ENCODE assay signal across 8 mouse cellular contexts in the genomic region with DNA sequence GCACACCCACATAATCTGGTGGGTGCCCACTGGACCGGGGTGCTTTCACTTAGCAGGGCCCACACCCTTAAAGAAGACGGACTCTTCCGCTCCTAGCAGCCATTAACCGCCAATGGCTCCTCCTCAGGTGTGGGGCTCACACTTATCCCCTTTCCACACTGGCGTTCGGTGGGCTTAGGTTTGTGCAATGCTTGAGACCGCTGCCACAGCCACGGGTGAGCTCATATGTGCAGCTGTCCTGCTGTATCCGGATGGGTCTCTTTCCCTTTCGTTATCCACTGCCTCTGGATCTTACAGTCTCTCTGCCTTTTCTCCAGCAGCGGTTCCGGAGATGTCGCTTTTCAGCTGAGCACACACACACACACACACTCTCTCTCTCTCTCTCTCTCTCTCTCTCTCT. TPM values are rescaled to one million over a fixed set of nuclear protein-coding genes. Genes with fewer than 3 reads are reported as not detected.
A peak's percentile ranks its signal among the peaks of the same experiment; 100 is the strongest.
DNase-seq lines count a peak whose midpoint lies in the region; ATAC-seq and TF ChIP-seq lines count a peak whose summit lies in the region.

No protein-coding gene starts in this region.

- DNase-seq in kidney, adult 2 months, result no peak
- DNase-seq in kidney, adult 9 months, result no peak
- peak; percentile 53 for DNase-seq in brain, adult 2 months (ENCODE audit: low read depth, low spot score)
- no peak for DNase-seq in urinary bladder, postnatal 25 days (ENCODE audit: low spot score)
- no peak for DNase-seq in cerebellum, postnatal 36 days
- no peak for DNase-seq in heart, postnatal 14 days

- 27% methylated on average over 13 of the region's 13 CpGs for WGBS in kidney, adult 2 months
- 43% methylated on average over 13 of the region's 13 CpGs for WGBS in hindbrain, embryonic 13.5 days
- WGBS in midbrain, embryonic 12.5 days, result 41% methylated on average over 12 of the region's 13 CpGs

- H3K4me1 ChIP-seq in kidney, adult 2 months (ENCODE audit: control insufficient read depth, insufficient read depth, low read length), result no peaks in the 10 kb centered on the region
- H3K4me1 ChIP-seq in hindbrain, embryonic 13.5 days (replicated peaks), result peaks cover 4% of the 10 kb centered on the region
- H3K4me1 ChIP-seq in midbrain, embryonic 12.5 days, result no peaks in the 10 kb centered on the region

- peak; percentile 80 for ATAC-seq in hindbrain, embryonic 13.5 days (ENCODE audit: low FRiP score)
- ATAC-seq in midbrain, embryonic 12.5 days (ENCODE audit: low FRiP score, low read depth), result peak; percentile 52

- TF ChIP-seq POLR2A in kidney, adult 2 months (IDR thresholded peaks at IDR 0.05; ENCODE audit: low read depth, low read length), result no peak

- TF ChIP-seq CTCF in kidney, adult 2 months (conservative IDR thresholded peaks at IDR 0.05; ENCODE audit: insufficient read depth, insufficient read length, low read depth, low read length), result no peak

- H3K36me3 ChIP-seq in kidney, adult 2 months (ENCODE audit: control insufficient read depth, insufficient read depth, low read length), result no peaks in the 10 kb centered on the region
- H3K36me3 ChIP-seq in hindbrain, embryonic 13.5 days, result no peaks in the 10 kb centered on the region
- no peaks in the 10 kb centered on the region for H3K36me3 ChIP-seq in midbrain, embryonic 12.5 days

- intact Hi-C loops in heart, postnatal 14 days (cut with DNase I), result loop anchor here (1.0 to 5.0 kb wide), 3 partner anchors 96 to 236 kb away; no protein-coding TSS in a partner anchor

- H3K9ac ChIP-seq in hindbrain, embryonic 13.5 days, result peak overlapping the region; percentile 70
- peak overlapping the region; percentile 50 for H3K9ac ChIP-seq in midbrain, embryonic 12.5 days (replicated peaks)

- peak overlapping the region; percentile 45 for H3K4me3 ChIP-seq in kidney, adult 2 months (ENCODE audit: insufficient read depth, low read depth, low read length)
- H3K4me3 ChIP-seq in hindbrain, embryonic 13.5 days, result peak overlapping the region; percentile 37
- peak overlapping the region; percentile 38 for H3K4me3 ChIP-seq in midbrain, embryonic 12.5 days

- H3K27me3 ChIP-seq in kidney, adult 2 months (replicated peaks; ENCODE audit: control insufficient read depth, insufficient read depth, low read length), result no peaks in the 10 kb centered on the region
- 0 out of 2 replicates have a peak, but pooled peaks cover 4% of the 10 kb centered on the region for H3K27me3 ChIP-seq in hindbrain, embryonic 13.5 days
- H3K27me3 ChIP-seq in midbrain, embryonic 12.5 days, result peaks cover 8% of the 10 kb centered on the region

- H3K9me3 ChIP-seq in hindbrain, embryonic 13.5 days, result no peaks in the 10 kb centered on the region
- H3K9me3 ChIP-seq in midbrain, embryonic 12.5 days, result no peaks in the 10 kb centered on the region

- peak overlapping the region; percentile 53 for H3K4me2 ChIP-seq in hindbrain, embryonic 13.5 days
- H3K4me2 ChIP-seq in midbrain, embryonic 12.5 days (replicated peaks), result peak overlapping the region; percentile 54

- H3K27ac ChIP-seq in kidney, adult 2 months (ENCODE audit: insufficient read depth, low read depth, low read length), result no peak overlapping the region
- H3K27ac ChIP-seq in hindbrain, embryonic 13.5 days, result peak overlapping the region; percentile 87
- peak overlapping the region; percentile 60 for H3K27ac ChIP-seq in midbrain, embryonic 12.5 days (replicated peaks)

RNA-seq across cellular contexts. Expression of a gene that starts 41.4 kb away (rescaled TPM):
- not detected in 2 replicates for polyA plus RNA-seq in kidney, adult 2 months (2012; rRNA removed)
- polyA plus RNA-seq in hindbrain, embryonic 13.5 days (2015; fragmentation: Nextera tagmentation; extraction: Ambion mirVana), result not detected in 2 replicates
- polyA plus RNA-seq in midbrain, embryonic 12.5 days (2016; fragmentation: Nextera tagmentation; extraction: Ambion mirVana), result 0.20 and 0.31 TPM in 2 replicates
- not detected for total RNA-seq in heart, postnatal 14 days (2021)
